Mouse (Mus musculus) cerebral cortex, adult 2 months (tissue): ENCODE measurements around the gene Nckap5.

Experiments used
- WGBS: fragments of 180-500 bp; shearing (Covaris S2); methylation state at CpG from one replicate; pipeline ENCODE4 v1.1.7; 2018; 5-methylcytosine and 5-hydroxymethylcytosine counted together

Gene Nckap5

DNA sequence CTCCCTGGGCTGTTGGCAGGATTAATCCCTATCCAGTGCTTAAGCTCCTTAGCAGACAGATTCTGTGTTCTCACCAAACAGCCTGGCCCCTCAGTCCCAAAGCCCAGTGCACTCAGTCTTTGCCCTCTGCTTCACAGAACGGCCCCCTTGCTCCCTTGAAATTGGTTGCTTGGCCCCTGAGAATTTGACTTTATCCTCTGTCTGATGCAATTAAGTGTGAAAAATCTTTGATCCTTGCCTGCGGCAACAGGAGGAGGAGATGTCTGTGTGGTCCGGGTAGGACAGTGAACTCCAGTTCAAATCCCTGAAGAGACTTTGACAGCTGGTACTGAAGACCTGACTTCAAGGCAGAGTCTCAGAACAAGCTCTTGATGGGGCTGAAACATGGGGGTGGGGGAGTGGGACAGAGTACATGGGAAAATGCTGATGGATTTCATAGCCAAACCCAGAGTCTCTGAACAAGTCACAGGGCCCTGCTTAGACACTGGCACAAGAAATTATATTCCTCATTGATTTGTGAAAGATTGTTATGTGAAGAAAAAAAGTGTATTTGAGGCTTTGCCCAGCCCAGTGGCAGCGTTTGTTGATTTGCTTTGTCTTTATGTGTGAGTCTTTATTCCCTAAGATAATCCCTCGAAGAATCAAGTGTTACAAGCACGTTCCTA is 65.0 kb downstream of the Nckap5 start:
- 75% methylated on average over 6 of the region's 6 CpGs for WGBS

DNA sequence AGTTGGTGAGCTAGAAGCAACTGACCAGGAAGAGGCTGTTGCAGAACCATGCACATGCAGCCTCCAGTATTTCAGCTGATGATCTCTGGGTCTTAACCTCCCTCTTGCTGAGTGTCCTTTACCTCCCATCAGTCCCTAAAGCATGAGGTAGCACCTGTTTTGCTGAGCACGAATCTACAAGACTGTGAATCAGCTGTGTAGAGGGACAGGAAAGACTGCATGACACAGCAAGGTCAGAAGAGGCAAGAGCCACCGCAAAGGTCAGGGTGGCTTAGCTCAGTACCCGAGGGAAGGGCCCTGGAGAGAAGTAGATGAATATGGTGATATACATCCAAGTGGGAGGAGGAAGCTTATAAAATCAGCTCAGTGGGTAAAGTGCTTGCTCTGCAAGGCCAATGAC is 66.4 kb downstream of the Nckap5 start:
- 85% methylated on average over 3 of the region's 3 CpGs for WGBS

DNA sequence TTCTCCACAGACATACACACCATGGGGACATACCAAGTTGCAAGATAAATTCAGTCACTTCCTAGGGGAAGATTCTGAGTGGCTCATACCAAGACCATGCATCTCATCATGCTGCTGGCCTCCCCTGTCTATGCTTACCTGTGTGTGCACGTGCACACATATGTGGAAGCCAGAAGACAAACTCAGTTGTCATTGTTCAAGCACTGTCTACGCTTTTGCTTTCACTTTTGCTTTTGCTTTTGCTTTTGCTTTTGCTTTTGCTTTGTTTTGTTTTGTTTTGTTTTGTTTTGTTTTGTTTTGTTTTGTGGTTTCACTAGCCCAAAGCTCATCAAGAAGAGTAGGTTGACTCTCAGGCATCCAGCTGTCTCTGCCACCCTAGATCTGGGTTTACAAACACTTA is 67.4 kb downstream of the Nckap5 start:
- 96% methylated on average over 2 of the region's 2 CpGs for WGBS

DNA sequence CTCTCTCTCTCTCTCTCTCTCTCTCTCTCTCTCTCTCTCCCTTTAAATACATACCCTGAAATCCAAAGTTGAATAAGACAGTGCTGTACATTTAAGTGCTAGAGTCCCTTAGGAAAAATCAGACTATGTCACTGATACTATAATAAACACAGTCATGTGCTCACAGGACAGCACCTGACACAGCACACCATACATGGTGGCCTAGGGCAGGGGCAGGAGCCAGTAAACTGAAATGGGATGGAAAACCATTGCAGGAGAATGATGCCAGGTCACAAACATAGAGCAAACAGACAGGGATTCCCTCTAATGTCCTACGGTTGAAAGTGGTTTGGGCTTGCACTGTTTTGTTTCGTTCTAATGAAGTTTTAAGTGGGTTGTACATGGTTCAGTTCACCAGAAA is 70.2 kb downstream of the Nckap5 start:
- 89% methylated on average over 2 of the region's 2 CpGs for WGBS

DNA sequence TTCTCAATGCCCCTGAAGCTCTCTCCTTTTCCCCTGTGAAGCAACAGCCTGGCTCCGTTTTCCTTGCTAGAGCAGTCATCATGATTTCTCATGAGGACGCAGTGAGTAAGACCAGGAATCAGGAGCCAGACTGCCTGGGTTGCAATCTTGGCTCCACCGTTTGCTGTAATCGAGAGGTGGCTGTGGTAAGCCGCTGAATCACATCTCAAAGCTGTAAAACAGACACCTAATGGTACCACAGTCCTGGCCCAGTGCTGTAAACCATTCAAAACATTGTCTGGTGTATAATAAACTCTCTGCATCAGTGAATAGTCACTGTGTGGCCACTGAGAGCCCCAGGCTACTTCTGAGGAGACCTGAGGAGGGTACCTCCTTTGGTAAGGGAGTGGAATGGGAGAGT is 74.9 kb downstream of the Nckap5 start:
- WGBS: 67% methylated on average over 5 of the region's 5 CpGs

DNA sequence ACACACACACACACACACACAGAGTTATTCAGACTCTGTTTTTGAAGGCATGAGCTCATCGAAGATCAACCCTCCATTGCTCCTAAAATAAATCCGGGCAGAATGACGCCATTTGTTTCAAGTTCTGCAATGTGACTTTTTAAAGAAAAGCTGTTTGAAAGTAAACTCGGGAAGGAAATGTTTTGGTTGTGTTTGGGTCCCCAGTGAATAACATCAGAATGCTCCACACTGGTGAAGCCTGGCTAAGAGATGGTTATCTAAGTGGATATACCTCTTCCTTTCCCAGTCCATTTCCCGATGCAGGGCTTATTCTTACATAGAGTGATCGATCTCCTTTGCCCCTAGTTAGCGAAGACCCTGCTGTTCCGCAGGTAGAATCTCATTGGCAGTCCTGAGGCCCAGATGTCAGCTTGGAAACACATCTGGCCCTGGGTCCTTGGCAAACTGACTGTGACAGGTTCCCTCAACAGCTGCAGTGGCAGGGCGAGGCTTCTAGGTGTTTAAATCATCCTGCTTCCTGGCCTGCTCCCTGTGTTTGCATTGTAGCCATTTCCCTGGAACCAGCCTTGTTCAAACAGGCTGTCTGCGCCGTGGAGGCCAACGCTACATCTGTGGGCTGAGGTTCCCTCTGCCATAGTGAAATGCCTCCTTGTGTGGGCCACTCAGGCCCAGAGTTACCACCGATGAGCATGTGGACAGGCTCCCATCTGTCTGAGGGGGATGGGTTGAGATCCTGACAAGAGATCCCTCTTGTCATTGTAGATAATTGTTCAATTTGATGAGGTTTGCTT is 78.2 kb downstream of the Nckap5 start:
- WGBS: 68% methylated on average over 13 of the region's 13 CpGs

DNA sequence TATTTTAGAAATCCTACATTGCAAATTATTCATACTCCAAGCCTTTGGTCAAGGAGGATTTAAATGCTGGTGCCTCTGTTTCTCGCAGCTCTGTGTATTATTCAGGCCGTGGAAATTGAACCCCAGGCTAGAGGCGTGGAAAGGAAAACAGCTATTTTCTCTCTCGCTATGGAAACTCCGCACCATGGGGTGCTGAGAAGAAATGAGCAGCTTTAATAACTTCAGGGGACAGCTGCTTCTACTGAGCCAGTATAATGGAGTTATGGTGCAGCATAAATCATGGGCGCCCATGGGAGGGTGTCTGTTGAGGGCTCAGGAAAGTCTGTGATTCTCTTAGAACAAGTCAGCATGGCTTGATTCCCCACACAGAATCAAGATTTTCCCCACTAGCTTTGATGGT is 79.5 kb downstream of the Nckap5 start:
- 85% methylated on average over 6 of the region's 6 CpGs for WGBS

DNA sequence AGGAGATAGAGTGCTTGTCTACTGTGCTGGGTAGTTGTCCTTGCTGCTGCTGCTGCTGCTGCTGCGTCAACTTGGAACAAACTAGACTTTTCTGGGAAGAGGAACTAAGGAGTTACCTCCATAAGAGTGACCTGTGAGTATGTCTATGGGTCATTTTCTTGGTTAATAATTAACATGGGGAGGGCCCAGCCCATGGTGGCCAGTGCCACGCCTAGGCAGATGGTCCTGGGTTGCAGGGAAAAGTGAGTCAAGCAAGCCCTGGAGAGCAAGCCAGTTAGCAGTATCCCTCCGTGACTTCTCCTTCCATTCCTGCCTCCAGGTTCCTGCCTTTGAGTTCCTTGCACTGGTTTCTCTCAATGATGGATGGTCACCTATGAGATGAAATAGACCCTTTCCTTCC is 80.4 kb downstream of the Nckap5 start:
- 94% methylated on average over 3 of the region's 3 CpGs for WGBS

DNA sequence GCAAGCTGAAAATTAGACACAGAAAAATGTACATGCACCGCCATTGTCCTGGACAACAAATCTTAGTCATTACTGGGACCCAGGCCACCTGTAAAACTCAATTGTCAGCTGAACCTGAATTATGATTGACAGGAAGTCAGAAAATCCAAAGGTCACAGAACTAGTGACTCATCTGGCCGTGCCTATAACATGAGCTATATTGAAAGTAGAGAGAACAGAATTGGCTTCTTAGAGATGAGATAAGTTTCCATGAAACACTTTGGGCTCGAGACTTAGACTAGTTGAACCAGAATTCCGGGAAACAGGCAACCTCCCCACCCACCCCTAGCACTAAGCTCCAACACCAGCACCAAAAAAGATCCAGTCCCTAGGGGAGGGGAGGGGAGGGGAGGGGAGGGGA is 82.7 kb downstream of the Nckap5 start:
- 79% methylated on average over 4 of the region's 4 CpGs for WGBS

DNA sequence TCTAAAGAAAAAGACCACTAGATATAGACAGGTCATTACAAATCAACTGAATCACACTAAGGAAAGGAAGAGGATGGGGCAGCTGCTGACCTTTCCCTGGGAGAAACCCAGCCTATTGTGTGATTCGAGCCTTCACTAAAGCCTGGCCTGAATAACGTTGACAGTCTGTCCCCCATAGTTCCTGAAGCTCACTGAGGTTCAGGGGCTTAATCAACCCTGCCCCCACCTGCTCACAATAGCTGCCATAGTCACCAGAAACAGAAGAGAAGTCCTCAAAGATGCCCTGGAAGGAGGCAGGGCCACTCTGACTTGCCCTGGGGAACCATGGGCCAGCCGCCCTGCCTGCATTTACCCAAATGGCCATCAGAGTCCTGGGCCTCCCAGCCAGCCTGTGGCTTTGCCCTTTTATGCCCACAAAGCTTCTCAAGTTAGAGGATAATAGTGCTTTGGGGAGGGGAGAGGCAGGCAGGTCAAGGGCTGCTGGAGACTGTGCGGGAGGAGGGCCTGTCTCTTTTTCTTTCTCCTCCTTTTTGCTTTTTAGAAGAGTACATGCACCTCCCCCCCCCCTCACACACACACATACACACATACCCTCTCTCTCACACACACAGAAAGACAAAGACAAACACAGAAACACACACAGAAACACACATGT is 85.0 kb downstream of the Nckap5 start:
- 68% methylated on average over 4 of the region's 4 CpGs for WGBS

DNA sequence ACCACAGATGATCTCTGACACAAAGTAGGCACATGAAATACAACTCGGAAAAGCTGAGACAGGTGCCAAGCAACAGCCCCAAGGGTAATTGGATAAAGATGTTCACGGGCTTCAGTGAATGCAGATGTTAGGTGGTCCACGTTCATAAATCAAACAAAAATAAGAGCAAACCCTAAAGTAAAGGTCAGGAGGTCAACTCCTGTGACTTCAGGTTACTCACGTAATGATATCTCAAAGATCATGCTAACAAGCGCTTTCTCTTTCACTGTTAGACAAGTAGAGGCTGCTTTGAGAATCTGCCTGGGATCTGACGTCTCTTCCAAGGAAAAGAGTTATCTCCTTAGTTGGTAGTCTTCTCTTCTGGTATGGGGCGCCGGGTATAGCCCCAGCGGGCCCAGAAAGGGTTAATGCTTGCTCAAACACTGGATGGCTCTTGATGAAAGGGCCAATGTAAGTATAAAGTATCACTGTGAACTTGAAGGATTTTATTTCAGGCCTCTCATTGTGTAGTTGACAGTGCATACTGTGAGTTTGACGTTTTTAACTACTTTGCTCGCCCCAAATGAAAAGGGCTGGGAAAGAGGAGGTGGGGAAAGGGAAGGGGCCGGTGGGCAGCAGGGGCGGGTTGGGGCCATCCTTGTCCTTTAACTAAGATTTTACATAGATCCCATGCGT is 85.8 kb downstream of the Nckap5 start:
- WGBS: 88% methylated on average over 14 of the region's 14 CpGs

DNA sequence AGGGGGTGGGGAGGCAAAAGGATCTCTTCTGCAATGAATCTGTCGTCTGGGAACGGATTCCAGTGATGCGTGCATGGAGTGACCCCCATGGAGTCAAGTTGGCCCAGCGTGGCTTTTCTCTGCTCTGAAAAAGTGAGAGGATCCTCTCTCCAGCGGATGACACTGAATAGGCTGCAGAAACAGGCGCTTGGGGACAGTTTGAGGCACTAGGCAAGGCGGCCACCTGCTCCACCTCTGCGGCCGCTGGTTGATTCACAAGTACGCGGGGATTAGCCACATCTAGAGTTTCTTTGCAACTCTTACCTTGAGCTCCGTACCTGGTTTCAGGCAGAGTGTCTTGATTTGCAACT is 92.3 kb downstream of the Nckap5 start:
- 7% methylated on average over 12 of the region's 12 CpGs for WGBS

DNA sequence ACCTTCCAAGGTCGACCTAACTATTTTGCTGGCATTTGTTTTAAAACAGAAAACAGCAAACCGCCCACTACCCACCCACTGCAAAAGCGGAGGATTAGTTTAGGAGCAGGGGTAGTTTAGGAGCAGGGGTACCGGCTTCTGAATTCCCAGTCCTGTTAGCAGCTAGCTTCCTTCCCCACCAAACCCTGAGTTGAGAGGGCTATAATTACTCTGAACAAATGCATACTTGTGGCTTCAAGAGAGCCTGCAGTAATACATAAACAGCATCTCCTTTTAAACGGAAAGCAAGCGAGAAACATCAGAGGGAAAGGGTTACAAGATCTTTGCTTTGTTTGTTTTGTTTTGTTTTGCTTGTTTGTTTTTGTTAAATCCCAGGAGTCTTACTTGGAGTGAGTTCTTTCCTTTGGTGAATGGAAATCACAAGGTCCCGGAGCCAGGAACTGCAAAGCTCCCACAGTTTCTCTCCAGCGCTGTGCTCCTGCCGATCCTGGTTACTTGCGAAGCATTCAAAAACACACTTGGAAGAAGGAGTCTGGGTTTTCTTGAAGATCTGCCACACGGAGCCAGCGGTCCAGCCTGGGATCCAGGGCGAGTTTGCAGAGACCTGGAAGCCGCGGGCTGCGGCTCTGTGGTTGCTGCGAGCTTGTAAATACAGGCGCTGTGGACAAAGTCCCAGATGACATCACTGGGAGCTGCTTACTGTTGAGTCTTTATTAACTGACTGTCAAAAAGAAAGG is 92.9 kb downstream of the Nckap5 start:
- 5% methylated on average over 18 of the region's 18 CpGs for WGBS

DNA sequence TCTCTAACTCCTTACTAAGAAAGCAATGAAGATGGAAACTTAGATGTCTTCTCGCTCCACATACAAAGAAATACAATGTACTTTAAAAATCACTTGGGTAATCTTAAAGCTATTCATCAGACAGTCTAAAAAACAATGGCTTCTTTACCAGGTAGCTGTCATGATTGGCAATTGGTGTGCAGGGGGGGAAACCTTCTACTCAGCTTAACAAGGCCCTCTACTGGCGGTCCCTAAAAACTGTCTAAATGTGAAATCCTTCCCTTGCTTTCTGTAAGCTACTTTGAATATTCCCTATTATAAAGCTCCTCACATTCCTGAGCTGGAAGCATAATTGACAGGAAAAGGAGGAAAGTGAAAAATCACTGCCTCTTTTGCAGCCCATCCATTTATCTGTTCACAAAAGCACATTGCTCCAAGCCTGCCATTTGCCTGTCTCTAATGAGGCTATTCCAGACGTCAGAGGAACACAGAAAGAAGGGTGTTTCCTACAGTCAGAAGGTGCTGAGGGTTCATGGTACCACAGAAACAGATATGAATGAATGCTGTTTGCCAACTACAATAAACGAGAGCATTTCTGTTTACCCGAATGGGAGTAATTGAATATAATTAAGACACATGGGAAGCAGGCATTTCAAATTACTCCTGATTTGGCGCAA is 104.1 kb downstream of the Nckap5 start:
- WGBS: 53% methylated on average over 6 of the region's 6 CpGs

DNA sequence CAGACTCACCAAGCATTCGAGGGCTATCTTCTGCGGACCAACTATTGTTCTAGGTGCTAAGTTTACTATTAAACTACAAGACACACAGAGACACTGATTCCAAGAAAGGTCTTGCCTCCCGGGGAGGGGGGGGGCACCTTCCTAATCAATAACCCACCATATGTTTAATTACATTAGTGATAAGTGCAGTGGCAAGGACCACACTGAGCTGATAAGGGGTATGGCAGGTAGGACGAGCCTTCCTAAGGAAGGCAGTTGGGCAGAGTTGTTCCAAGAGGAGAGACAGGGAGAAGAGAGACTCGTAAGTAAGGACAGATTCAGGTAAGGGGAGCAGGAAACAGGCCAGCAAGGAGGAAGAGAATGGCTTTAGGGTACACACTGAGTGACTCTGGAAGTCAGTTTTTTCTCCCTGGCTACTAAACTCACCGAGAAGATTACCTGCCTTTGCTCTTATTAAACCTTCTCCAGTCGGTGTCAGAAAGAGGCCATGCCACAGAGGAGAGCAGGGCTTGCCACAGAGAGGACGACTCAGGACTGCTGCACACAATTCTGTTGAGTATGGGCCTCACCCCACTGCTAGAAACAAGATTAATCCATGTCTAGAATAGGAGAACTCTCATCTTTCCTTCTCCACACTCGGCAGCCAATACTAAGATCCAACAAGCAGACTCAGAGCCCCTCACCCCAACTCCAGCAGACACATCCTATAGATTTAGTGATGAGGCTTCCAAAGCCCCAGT is 104.8 kb downstream of the Nckap5 start:
- WGBS: 85% methylated on average over 9 of the region's 9 CpGs

DNA sequence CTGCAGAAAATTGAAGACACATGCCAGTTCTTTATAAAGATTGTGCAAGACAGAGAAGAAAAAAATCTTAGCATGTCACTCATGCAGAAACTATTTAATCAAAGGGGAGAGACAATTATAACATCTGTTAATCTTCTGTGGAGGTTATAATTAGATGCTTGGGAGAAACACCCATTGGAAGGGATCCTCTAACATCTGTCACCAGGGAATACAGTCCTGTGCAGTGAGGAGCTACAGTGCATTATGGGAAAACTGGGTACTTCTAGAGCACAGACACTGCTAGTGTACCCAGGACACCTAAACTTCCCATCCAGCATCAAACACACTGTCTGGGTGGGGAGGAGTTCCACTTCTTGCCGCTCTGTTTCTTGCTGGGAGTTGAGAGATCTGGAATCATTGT is 108.7 kb downstream of the Nckap5 start:
- 83% methylated on average over 1 of the region's 1 CpGs for WGBS

DNA sequence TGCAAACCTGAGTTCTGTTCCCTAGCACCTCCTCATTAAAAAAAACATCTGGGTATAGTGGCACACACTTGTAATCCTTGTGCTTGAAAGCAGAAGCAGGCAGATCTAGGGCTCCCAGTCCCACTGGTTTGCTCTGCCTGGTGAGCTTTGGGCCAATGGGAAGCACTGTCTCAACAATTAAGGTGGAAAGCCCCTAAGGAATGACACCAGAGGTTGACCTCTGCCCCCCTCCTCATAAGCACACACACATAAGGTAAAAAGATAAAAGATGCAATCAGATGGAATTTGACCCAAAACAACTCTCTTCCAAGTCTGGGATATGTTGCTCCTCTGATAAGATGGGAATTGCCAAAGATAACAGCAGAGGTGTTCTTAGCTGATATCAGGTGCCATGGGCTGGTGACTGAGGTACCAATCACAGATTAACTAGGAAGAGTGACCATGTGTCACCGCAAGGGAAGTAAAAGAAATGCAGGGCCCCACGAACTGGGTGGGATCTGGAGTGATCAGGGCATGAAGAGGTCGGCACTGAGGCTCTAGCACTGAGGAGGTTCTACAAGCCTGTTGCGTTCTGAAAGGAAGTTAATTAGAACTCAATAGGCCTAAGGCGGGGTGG is 110.8 kb downstream of the Nckap5 start:
- 75% methylated on average over 5 of the region's 5 CpGs for WGBS

DNA sequence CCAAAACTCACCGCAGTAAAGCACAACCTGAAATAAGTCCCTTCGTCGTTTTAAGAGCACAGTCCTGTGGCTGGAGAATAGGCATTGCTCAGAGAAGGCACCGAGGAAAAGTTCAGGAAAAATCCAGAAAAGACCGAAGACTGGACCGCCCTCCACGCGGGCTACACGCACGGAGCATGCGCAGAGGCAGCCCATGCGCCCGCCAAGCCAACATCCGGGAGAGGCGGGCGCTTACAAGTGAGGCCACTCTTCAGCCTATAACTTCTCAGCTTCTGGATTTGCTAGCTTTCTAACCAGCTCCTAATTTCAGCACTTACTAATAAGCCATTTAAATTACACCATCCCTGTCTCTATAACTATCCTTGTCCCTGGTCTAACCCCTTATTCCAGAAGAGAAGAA is 124.0 kb downstream of the Nckap5 start:
- 97% methylated on average over 16 of the region's 16 CpGs for WGBS

DNA sequence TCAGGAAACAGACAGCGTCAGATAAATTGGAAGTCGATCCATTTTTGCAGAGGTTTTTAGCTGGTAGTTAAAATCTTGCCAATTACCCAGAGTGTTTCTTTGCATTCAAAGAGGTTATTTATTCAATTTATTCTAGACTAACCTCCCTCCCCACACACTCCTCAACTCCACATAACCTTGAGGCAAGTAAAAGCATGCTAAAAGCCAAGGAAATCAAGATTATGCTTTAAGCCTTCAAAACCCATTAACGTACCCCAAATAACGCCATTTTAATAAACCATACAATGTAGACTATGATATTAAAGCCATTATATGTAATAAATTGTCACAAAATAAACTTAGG is 129.7 kb downstream of the Nckap5 start:
- WGBS: 65% methylated on average over 4 of the region's 4 CpGs
